Mouse (Mus musculus) adrenal gland, postnatal 10 days (tissue): ENCODE results near the gene Copg2. TPM values are rescaled to one million over a fixed set of nuclear protein-coding genes. Genes with fewer than 3 reads are reported as not detected.
"Not testable (repeated sequence)": the region's sequence is repeated elsewhere in the genome, so short reads cannot be mapped to it uniquely, and the experiment has no call there.

Source experiments
- DNase-seq: peaks from one replicate; pipeline ENCODE4 v3.0.0; 2021; ENCODE audit warnings: mixed read lengths
- total RNA-seq, 2 experiments: library from RNA; stranded (reverse); gene quantifications; 2 replicates each; pipeline ENCODE4 v1.2.3; 2021

Gene Copg2
- total RNA-seq, 2 experiments from 2014 or later, result 55.2 to 59.8 TPM

DNA sequence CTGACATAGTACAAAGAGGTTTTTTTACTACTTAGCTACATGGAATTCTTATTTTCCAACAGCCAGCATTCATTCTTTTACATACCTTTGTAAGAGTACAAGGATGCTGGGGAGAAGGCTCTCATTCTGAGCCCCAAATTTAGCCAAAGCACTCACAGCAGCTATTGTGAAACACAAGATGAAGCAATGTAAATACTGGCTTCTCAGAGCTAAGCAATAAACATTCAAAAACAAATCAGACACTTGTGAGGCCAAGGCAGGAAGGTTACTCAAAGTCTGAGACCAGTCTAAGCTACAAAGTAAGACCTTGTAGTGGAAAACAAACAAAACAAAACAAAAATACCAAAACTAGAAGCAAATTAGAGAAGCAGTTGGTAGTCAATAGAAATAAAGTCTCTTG, 83.0 kb downstream of the Copg2 start:
- DNase-seq, result no peak

GRCm38 (mm10) chr6:30805053-30805752, 91.4 kb downstream of the Copg2 start:
- no peak for DNase-seq

DNA sequence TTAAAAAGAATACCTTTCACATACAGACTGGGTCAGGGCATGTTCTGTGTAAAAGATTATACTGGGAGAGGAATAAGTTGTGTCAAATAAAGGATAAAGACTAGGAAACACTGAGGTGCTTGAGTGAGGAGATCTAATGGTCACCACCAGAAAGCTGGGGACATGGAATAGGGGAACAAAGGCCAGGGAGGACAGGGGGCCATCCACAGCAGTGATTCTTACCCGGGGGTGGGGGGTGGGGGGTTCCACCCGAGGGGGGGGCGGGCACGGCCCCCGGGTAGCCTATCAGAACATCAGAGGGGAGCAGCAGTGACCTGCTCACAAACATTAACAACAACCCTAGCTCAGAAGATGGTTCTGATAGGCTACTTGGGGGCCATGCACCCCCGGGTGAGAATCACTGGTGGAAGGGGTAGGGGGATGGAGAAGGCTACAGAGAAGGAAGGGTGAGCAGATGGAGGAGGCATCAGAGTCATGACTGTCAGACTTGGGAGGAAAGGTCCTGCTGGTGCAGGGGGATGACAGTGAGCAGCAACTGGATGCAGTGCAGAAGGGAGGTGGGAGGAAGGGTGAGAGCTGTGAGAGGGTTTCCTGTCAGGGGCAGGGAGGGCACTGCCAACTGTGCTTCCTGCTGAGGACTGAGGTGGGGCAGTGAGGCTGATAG, 92.1 kb downstream of the Copg2 start:
- DNase-seq, result peak; percentile 29

- not testable (repeated sequence) for DNase-seq
Observed at GRCm38 (mm10) chr6:30802915-30803314, 93.7 kb downstream of the Copg2 start.

DNA sequence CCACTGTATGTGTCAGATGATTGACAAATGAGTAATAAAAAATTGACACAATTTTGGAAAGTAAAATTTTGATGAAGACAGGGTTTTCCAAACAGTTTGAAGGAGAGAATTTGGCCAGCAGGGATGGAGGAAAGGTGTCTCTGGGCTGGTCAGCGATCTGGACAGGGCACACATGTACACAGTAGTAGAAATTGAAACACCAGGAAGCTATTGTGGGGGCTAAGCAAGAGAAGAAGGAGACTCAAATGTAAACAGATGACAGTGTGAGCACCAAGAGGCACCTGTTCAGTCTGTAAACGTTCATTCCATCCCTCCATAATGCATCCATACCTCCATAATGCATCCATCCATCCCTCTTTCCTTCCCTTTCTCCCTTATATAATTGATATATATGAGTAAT, 145.4 kb downstream of the Copg2 start:
- no peak for DNase-seq

DNA sequence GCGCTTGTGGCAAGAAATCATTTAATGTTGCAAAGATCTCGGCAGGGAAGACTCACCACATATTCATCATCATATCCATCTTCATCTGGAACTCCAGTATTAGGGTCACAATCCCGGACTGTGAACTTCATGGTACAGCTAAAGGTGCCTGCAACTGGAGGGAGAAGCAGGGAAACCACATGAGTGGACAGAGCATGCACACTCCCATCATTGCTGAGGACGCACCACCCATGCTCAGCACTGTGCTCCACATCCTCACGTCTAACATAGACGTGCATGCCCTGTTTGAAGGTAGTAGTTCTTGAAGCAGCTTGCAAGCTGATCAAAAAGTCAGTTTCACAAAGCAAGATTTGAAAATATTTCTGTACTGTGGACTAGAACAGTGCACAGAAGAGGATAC, 146.1 kb downstream of the Copg2 start:
- DNase-seq, result no peak

GRCm38 (mm10) chr6:30749892-30750291, 146.7 kb downstream of the Copg2 start:
- no peak for DNase-seq

DNA sequence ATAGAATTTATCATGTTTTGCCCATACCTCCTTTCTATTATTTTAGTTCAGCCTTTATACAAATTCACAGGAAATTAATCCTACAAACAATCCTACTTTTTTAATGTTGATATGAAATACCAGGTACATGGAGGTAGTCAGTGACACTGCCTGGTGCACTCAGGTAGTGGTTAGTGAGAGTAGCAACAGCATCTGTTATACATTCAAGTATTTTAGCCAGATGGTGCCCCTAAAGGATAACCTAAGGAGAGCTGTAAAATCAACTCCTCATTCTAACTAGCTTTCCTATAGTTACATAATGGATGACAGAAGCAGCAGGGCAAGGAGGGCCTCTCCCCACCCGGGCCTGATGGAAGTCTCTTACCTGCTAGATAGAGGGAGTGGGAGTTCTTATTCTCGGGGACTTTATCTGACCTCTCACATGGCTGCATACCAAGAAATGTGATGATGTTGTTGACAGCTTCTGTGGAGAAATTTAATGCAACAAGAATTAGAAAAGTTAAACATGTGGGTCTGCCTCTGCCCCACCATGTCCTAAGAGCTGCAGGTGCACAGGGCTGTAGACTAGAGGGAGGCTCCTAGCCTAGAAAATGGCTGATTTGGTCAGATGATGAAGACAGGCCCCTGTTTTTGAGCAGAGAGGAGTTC, 147.4 kb downstream of the Copg2 start:
- no peak for DNase-seq

DNA sequence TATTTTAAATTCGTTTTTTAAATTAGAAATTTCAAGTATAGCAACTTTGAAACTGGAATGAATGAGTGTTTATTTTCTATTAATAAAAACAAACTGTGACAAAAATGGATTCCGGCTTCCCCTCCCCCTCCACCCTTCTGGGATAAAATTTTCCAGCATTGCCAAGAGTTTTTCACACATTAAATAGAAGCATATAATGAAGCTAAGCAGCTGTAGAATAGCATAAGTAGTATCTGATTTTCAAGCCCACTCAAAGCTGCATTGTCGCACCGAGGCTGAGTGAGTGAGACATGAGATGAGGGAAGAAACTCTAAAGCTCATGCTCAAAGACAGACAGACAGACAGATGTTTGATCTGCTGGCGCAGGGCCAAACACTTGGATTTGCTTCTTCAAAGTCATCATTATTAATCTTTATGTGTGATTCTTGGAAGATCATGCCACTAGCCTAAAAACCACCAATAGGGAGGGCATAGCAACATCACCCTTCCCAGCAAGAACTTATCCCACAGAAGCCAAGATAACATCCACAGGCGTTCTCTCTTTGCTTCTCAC, 148.2 kb downstream of the Copg2 start:
- DNase-seq, result no peak

DNA sequence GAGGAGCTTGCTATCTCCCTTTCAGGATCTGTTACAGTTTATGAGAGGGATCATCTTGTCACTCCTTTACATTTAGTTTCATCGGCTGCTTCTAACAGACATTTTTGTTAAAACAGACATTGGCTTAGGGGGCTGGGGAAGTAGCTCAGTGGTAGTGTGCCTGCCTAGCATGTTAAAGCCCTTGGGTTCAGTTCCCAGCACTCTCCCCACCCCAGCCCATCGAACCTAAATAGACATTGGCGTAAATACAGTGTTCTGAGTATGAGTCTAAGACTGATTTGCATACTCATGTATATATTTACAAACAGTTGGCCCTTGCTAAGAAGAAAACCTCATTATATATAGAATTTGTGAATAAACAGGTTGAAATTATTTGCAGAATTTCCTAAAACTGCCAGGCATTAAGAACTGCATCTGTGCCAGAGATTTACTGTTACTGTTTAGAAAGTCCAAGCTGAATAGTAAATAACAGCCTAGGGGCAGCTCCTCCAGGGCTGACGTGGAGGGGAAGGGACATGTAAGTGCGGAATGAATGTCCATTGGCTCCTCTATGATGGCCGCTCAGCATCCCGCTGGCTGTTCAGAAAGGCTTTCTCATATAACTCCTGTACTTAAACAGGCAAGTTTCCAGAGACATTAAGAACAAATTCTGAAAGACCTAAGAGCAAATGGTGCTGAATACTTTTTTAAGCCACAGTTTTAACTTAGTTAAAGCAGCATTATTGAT, 148.8 kb downstream of the Copg2 start:
- DNase-seq, result no peak

DNA sequence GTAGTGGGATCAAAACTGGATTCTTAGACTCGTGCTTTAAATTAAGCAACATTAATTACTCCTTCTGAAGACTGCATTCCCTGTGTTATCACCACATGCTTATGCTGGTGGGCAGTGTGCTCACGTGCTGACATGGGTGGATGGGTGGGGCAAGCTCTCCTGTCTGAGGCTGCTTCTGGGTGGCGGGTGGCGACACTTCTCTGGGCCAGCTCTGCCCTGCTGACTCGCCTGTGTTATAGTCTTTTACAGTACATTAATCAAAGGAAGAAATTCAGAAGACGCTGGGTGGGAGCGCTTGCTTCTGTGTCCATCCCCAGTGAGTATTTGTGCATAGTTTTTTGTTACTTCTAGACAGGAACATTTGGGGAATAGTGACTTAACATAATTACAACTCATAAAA, 151.0 kb downstream of the Copg2 start:
- DNase-seq, result no peak

GRCm38 (mm10) chr6:30744846-30745245, 151.7 kb downstream of the Copg2 start:
- no peak for DNase-seq

DNA sequence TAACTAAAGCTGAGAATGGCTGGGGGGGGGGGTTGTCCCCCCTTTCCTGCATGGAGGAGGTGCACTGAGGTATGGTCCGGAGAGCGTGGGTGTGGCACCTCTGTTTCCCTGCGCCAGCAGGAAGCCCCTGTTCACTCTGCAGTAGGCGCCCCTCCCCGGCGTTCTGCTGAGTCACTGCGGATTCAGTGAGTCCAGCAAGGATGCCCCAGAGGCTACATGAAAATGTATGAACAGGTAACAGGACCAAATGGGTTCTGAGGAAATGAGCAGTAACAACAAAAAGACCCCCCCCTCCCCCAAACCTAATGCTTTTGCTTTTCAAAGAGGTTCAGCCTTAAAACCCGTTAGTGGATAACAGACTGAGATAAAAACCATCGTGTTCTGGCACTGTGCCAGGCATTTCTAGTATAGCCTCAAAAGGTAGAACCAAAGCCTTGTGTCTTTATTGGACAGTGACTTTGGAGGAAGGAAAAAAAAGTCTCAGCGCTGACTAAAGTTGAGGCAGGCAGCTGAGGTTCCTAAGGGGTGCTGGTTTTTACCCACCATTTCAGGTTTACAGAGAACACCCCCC, 157.3 kb downstream of the Copg2 start:
- peak; percentile 25 for DNase-seq

DNA sequence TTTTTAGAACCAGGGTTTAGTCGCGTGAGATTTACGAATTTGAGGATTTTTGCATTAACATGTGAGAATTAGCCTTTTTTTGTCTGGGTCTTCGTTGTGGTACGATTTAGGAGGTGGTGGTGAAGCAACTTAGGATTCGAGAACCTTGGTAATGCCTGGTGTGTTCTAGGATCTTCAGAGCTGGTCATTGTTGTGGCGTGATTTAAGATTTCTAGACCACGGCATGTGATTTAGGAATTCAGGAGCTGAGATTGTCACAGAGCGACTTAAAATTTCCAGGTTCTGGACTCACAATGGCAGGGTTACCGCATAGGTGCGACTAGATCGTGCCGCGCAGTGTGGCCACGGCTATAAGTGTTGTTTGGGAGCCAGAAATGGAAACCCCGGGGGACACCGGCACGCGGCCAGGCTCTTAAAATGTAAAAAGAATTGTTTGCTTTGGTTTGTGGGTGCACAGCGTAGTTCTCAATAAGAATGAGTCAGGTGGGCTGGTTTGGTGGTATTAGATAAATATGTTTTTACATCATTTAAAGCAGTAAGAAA, 158.1 kb downstream of the Copg2 start:
- no peak for DNase-seq

- peak; percentile 86 for DNase-seq
Observed at GRCm38 (mm10) chr6:30737548-30738463, 158.8 kb downstream of the Copg2 start.

- peak; percentile 88 for DNase-seq
Observed at GRCm38 (mm10) chr6:30736864-30737547, 159.6 kb downstream of the Copg2 start.

- DNase-seq, result peak; percentile 33
Observed at GRCm38 (mm10) chr6:30736372-30736762, 160.2 kb downstream of the Copg2 start.

GRCm38 (mm10) chr6:30735728-30736371, 160.7 kb downstream of the Copg2 start:
- DNase-seq, result peak; percentile 27

DNA sequence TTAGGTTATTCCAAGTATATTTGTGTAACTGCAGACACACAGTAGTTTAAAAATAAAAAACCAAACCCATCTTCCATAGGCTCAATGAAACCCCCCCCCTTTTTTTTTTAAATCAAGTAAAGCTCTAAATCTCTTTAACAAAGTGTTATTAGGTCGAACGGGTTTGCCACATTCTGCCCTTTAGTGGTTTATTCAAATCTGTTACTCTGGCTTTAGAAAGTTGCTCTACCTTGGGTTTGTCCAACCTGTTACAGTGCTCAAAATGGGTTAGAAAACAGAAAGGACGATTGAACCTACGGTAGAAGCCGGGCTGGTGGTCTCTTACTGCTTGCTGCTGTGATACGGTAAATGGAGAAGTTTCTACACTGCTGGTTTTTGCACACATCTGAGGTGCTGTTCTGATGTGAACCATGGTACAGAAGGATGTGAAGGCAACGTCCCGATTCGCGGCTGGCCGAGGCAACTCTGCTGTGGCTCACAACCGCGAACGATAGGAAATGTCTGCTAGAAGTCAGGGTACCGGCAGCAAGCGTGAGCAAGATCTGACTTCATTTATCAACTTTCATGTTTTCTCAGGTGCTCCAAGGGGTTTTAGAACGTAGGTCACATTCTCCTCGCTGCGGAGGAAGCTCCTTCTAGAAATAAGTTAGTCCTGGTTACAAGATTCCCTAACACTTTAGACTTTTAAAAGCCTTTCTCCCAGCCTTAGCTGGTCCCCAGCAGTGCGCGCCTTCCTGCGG, 161.4 kb downstream of the Copg2 start:
- peak; percentile 27 for DNase-seq
